Mouse (Mus musculus) lung, postnatal 0 days (tissue): Measurements from ENCODE around the gene Rpl28.

Experiments used
- CTCF ChIP-seq: IDR thresholded peaks from 2 replicates; pipeline ENCODE4 v1.5.1; 2016; ENCODE audit warnings: antibody characterized with exemption, mild to moderate bottlenecking
- EP300 ChIP-seq: IDR thresholded peaks from 2 replicates; pipeline ENCODE4 v1.6.1; 2016; ENCODE audit warnings: antibody characterized with exemption, mild to moderate bottlenecking, control low read depth

GRCm38 (mm10) chr7:4830476-4830875, 37.8 kb downstream of the Rpl28 start:
- TF ChIP-seq CTCF, result no peak
- TF ChIP-seq EP300, result no peak
